Comparison of ENCODE assay signal across 10 mouse cellular contexts in genomic region chr6:128124222-128124971, GRCm38 (mm10). TPM values are rescaled to one million over a fixed set of nuclear protein-coding genes. Genes with fewer than 3 reads are reported as not detected.
DNase-seq lines count a peak whose midpoint lies in the region; ATAC-seq and TF ChIP-seq lines count a peak whose summit lies in the region.
"Had no signal": no experiment of that assay in that cellular context is flagged by ENCODE, and none has a peak within 500 bp of the region (broad histone marks: within the 10 kb centered on the region; RNA-seq: fewer than 3 reads in every experiment).

No protein-coding gene starts in this region.

- TF ChIP-seq EP300 in liver, postnatal 0 days (IDR thresholded peaks at IDR 0.05; ENCODE audit: low read depth): no peak

- ATAC-seq in liver, postnatal 0 days: peak; percentile 77
- ATAC-seq in megakaryocyte progenitor cell, adult 5-6 weeks (replicated peaks; ENCODE audit: poor library complexity): no peak
- ATAC-seq in forebrain, embryonic 13.5 days: no peak

- no peak overlapping the region for H3K9ac ChIP-seq in liver, postnatal 0 days (replicated peaks)
- no peak overlapping the region for H3K9ac ChIP-seq in forebrain, embryonic 13.5 days

- DNase-seq in adrenal gland, adult 8-10 months: peak; percentile 80
- peak; percentile 70 to 89 for DNase-seq in heart, adult 18-20 months
- DNase-seq in kidney, adult 11 months: peak; percentile 82
- DNase-seq in liver, postnatal 0 days: no peak
- DNase-seq in left cerebral cortex, adult 2 months (ENCODE audit: extremely low spot score in 1 of 2, low spot score in 2 of 2): no peak
- no peak for DNase-seq in frontal cortex, postnatal 14 days (ENCODE audit: low spot score in 2 of 2)
- DNase-seq: cerebellum, adult 11 months had no signal

- H3K9me3 ChIP-seq in liver, postnatal 0 days (ENCODE audit: low read length): no peaks in the 10 kb centered on the region
- H3K9me3 ChIP-seq in forebrain, embryonic 13.5 days (replicated peaks): no peaks in the 10 kb centered on the region
- H3K9me3 ChIP-seq: megakaryocyte, embryonic 14.5 days had no signal

- no peaks in the 10 kb centered on the region for H3K27me3 ChIP-seq in liver, postnatal 0 days (ENCODE audit: insufficient read depth, low read length)
- H3K27me3 ChIP-seq in forebrain, embryonic 13.5 days: no peaks in the 10 kb centered on the region

- TF ChIP-seq CTCF in liver, postnatal 0 days (IDR thresholded peaks at IDR 0.05; ENCODE audit: low read depth): no peak
- TF ChIP-seq CTCF in left cerebral cortex, adult 2 months (IDR thresholded peaks at IDR 0.05): no peak

- peak overlapping the region; percentile 65 for H3K27ac ChIP-seq in liver, postnatal 0 days (ENCODE audit: low read depth)
- no peak overlapping the region for H3K27ac ChIP-seq in left cerebral cortex, adult 2 months
- H3K27ac ChIP-seq in forebrain, embryonic 13.5 days: no peak overlapping the region

- no peak overlapping the region for H3K4me2 ChIP-seq in liver, postnatal 0 days (ENCODE audit: low read depth, low read length)
- no peak overlapping the region for H3K4me2 ChIP-seq in forebrain, embryonic 13.5 days

- intact Hi-C loops in left cerebral cortex, adult 2 months (cut with DNase I): no loop called here

- WGBS in liver, postnatal 0 days (ENCODE audit: insufficient replicate concordance): 61% methylated on average over 10 of the region's 10 CpGs
- WGBS in forebrain, embryonic 13.5 days: 77% methylated on average over 10 of the region's 10 CpGs

- H3K4me1 ChIP-seq in liver, postnatal 0 days (ENCODE audit: insufficient read depth): peaks cover 29% of the 10 kb centered on the region
- peaks cover 10% of the 10 kb centered on the region; the same call in 1 of the 2 replicates for H3K4me1 ChIP-seq in forebrain, embryonic 13.5 days

- no peak overlapping the region for H3K4me3 ChIP-seq in liver, postnatal 0 days (ENCODE audit: low read depth, low read length)
- H3K4me3 ChIP-seq in left cerebral cortex, adult 2 months: no peak overlapping the region
- H3K4me3 ChIP-seq in forebrain, embryonic 13.5 days: no peak overlapping the region
- H3K4me3 ChIP-seq: megakaryocyte, embryonic 14.5 days had no signal

- no peaks in the 10 kb centered on the region for H3K36me3 ChIP-seq in liver, postnatal 0 days (replicated peaks; ENCODE audit: insufficient read depth, low read length)
- H3K36me3 ChIP-seq in forebrain, embryonic 13.5 days (ENCODE audit: poor library complexity, severe bottlenecking): no peaks in the 10 kb centered on the region

RNA-seq across cellular contexts. Expression of gene Tspan9, which starts 19.0 kb away (rescaled TPM):
- total RNA-seq in adrenal gland, adult 8-10 months (2022): 10 to 100 TPM; 47.8 to 65.5 (median 52.4) TPM
- 100 to 1,000 TPM in 1 of 2 experiments, 10 to 100 TPM in 1; 83.1 to 104 TPM for total RNA-seq in heart, adult 18-20 months (2021)
- polyA plus RNA-seq in liver, postnatal 0 days (2015; fragmentation: Nextera tagmentation; extraction: Ambion mirVana): 17.7 and 19.6 TPM in 2 replicates
- total RNA-seq in left cerebral cortex, adult 2 months (2021): 10 to 100 TPM; 53.0 to 57.6 TPM
- 0.71 and 2.7 TPM in 2 replicates for total RNA-seq in megakaryocyte progenitor cell, adult 5-6 weeks (2015)
- 2.8 and 4.4 TPM in 2 replicates for total RNA-seq in megakaryocyte progenitor cell, adult 5-6 weeks (2017)
- polyA plus RNA-seq in forebrain, embryonic 13.5 days (2015; fragmentation: Nextera tagmentation; extraction: Ambion mirVana): 20.6 and 30.4 TPM in 2 replicates

Comparison
In these comparisons a context has a peak if more than half of its experiments do, and no peak if none do; other contexts are left out.
1. DNase-seq: peak in adrenal gland, adult 8-10 months (single experiment), heart, adult 18-20 months (2 of 2) and kidney, adult 11 months (single experiment); none in liver, postnatal 0 days (single experiment), left cerebral cortex, adult 2 months (0 of 2) and frontal cortex, postnatal 14 days (0 of 2).
2. RNA of gene Tspan9, which starts 19.0 kb away (total RNA-seq): 83.1 to 104 TPM in heart, adult 18-20 months, 53.0 to 57.6 TPM in left cerebral cortex, adult 2 months and 47.8 to 65.5 TPM in adrenal gland, adult 8-10 months; 0.71 to 4.4 TPM in megakaryocyte progenitor cell, adult 5-6 weeks; every median in the first group is over 4 times any median in the second.